Mouse (Mus musculus) heart, adult 9 months (tissue): ENCODE measurements around the gene Paqr8.

Experiments used
- DNase-seq, 2 experiments: peaks; one replicate each; pipeline ENCODE4 v3.0.0; 2022; ENCODE audit warnings: low spot score in 2 of 2

The Paqr8 gene

DNA sequence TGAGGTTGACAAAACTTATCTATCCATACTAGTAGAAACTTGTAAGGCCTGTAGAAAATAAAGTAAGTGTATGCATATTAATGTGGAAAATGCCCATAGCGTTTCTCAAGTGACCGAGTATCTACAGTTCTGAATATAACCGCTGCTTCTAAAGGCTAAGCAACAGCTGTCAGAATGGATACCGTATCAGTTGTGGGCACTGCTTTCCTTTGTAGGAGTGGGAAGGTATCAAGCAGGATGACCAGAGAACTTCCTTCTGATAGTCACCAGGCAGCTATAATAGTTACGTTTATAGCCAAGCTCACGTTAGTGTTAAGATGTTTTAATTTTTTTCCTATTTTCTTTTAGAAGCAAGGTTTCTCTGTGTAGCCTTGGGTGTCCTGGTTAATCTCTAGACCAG, 83.0 kb downstream of the Paqr8 start:
- no peak for DNase-seq

- no peak for DNase-seq
These were observed 84.1 kb downstream of the Paqr8 start for GRCm38 (mm10) chr1:20974341-20975135.

GRCm38 (mm10) chr1:20980553-20980952, 90.1 kb downstream of the Paqr8 start:
- DNase-seq = no peak

DNA sequence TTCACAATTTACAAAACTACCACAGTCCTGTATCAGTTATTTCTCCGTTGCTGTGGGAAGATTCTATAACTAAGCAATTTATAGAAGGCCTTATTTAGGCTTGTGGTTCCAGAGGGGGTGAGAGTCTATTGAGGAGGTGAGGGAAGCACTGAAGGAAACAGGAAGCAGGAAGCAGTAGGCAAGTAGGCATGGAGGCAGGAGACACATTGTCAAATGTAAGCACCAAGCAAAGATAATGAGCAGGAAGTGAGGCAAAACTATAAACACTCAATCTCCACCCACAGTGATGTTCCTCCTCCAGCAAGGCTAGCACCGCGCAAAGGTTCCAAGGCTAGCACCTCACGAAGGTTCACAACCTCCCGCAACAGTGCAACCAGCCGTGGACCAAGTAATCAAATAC, 91.4 kb downstream of the Paqr8 start:
- no peak for DNase-seq

DNA sequence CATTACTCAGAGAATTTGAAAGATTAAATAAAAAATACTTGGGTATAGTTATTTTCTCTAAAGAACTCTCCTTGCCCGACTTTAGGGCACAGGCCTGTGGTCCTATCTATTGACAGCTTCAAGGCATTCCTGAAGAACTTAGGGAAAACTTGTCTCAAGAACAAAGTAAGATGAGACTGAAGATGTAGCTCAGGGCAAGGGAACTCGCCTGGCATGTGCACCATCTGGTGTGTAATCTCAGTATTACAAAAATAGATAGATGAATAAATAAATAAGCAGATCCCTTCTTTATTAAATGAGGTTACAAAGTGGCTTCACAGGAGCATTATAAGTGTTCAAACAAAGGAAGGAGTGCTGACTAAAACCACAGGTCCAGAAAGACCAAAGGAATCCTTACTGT, 93.7 kb downstream of the Paqr8 start:
- no peak for DNase-seq

GRCm38 (mm10) chr1:20984582-20984981, 94.2 kb downstream of the Paqr8 start:
- no peak for DNase-seq

- DNase-seq = no peak
These were observed 96.1 kb downstream of the Paqr8 start for GRCm38 (mm10) chr1:20986378-20987056.
